Mouse (Mus musculus) CD4-positive, CD25-positive, alpha-beta regulatory T cell, adult 4 months (primary cell): ENCODE measurements at regions not wholly inside any gene's neighbourhood (a gene's known extent, or its start where the extent isn't known, plus 50 kb on each side); places are given as distances from the start of the nearest gene placed in this dataset.

ENCODE experiments used
- ATAC-seq: one replicate; pipeline ENCODE4 v1.8.0; 2017

- ATAC-seq, result no peak
Observed at GRCm38 (mm10) chr7:129819651-129820050, 228.0 kb downstream of the Wdr11 start.

- no peak for ATAC-seq
Observed at GRCm38 (mm10) chr7:129828970-129829369, 237.3 kb downstream of the Wdr11 start.

GRCm38 (mm10) chr7:129832830-129833229, 241.2 kb downstream of the Wdr11 start:
- ATAC-seq, result no peak

- ATAC-seq, result no peak
Observed at GRCm38 (mm10) chr7:129842303-129843122, 250.8 kb downstream of the Wdr11 start.

GRCm38 (mm10) chr7:129847136-129847535, 255.5 kb downstream of the Wdr11 start:
- no peak for ATAC-seq

GRCm38 (mm10) chr7:129853596-129853995, 261.9 kb downstream of the Wdr11 start:
- ATAC-seq, result no peak

GRCm38 (mm10) chr7:129854942-129855341, 263.3 kb downstream of the Wdr11 start:
- ATAC-seq, result no peak

- ATAC-seq, result no peak
Observed at GRCm38 (mm10) chr7:129862966-129863365, 271.3 kb downstream of the Wdr11 start.

GRCm38 (mm10) chr7:129865536-129865935, 273.9 kb downstream of the Wdr11 start:
- no peak for ATAC-seq

GRCm38 (mm10) chr7:129872208-129872790, 280.6 kb downstream of the Wdr11 start:
- no peak for ATAC-seq

- ATAC-seq, result no peak
Observed at GRCm38 (mm10) chr7:129876202-129876851, 284.7 kb downstream of the Wdr11 start.

GRCm38 (mm10) chr7:129876852-129877223, 285.2 kb downstream of the Wdr11 start:
- no peak for ATAC-seq

GRCm38 (mm10) chr7:129896291-129896690, 304.6 kb downstream of the Wdr11 start:
- ATAC-seq, result no peak

GRCm38 (mm10) chr7:129897511-129897910, 305.8 kb downstream of the Wdr11 start:
- ATAC-seq, result no peak

GRCm38 (mm10) chr7:129902256-129902655, 310.6 kb downstream of the Wdr11 start:
- ATAC-seq, result no peak

GRCm38 (mm10) chr7:129903126-129903525, 311.5 kb downstream of the Wdr11 start:
- ATAC-seq, result no peak

GRCm38 (mm10) chr7:129906131-129906530, 314.5 kb downstream of the Wdr11 start:
- no peak for ATAC-seq

- no peak for ATAC-seq
Observed at GRCm38 (mm10) chr7:129908826-129909225, 317.2 kb downstream of the Wdr11 start.

- ATAC-seq, result no peak
Observed at GRCm38 (mm10) chr7:129909730-129910129, 318.1 kb downstream of the Wdr11 start.

GRCm38 (mm10) chr7:129910826-129911225, 319.2 kb downstream of the Wdr11 start:
- no peak for ATAC-seq

- ATAC-seq, result no peak
Observed at GRCm38 (mm10) chr7:129914871-129915270, 323.2 kb downstream of the Wdr11 start.

- no peak for ATAC-seq
Observed at GRCm38 (mm10) chr7:129918240-129919200, 326.9 kb downstream of the Wdr11 start.

- ATAC-seq, result no peak
Observed at GRCm38 (mm10) chr7:129922291-129922690, 330.6 kb downstream of the Wdr11 start.
